Mouse (Mus musculus): ENCODE measurements around the gene Utp15. TPM values are rescaled to one million over a fixed set of nuclear protein-coding genes. Genes with fewer than 3 reads are reported as not detected.

Gene Utp15
- total and polyA plus RNA-seq, 3 experiments, result 36.8 to 52.2 (median 51.7) TPM

- TF ChIP-seq BHLHE40 (IDR thresholded peaks at IDR 0.05; ENCODE audit: low read depth, low read length), result peak; percentile 91
- TF ChIP-seq ELF1 (IDR thresholded peaks at IDR 0.05; ENCODE audit: low read depth, low read length), result no peak
- TF ChIP-seq ETS1 (conservative IDR thresholded peaks at IDR 0.05; ENCODE audit: low read depth, low read length), result no peak
- no peak for TF ChIP-seq NRF1 (IDR thresholded peaks at IDR 0.05; ENCODE audit: low read depth, low read length)
- TF ChIP-seq CHD1 (IDR thresholded peaks at IDR 0.05; ENCODE audit: low read depth, low read length), result no peak
- TF ChIP-seq JUN (IDR thresholded peaks at IDR 0.05; ENCODE audit: insufficient read depth, low read depth, low read length), result no peak
- TF ChIP-seq MXI1 (IDR thresholded peaks at IDR 0.05; ENCODE audit: low read depth, low read length), result peak; percentile 47
- TF ChIP-seq POLR2A (IDR thresholded peaks at IDR 0.05; ENCODE audit: low read depth, low read length), result no peak
- peak overlapping the region; percentile 51; the same call in 1 of the 2 replicates for H3K4me2 ChIP-seq (ENCODE audit: insufficient read depth, low read depth, poor library complexity, severe bottlenecking)
- in situ Hi-C loops (cut with MboI; ENCODE audit: low pct_ligation_motif_present, low pct_unique_long_range_greater_than_20kb, low sequenced_read_pairs), result no loop called here
- H3K27ac ChIP-seq (ENCODE audit: insufficient read depth, low read depth), result no peak overlapping the region
- H3K4me1 ChIP-seq (ENCODE audit: control insufficient read depth in 1 of 2, insufficient read depth in 2 of 2), result peaks cover 2 to 22% of the 10 kb centered on the region in 2 experiments; a peak in 3 of 4 replicates
- peaks cover 27% of the 10 kb centered on the region for H3K79me2 ChIP-seq (replicated peaks; ENCODE audit: control insufficient read depth, extremely low read depth, insufficient read depth, poor library complexity, severe bottlenecking)
- 0 out of 2 replicates have a peak overlapping the region, but pooled peaks have one; percentile 84 for H3K9ac ChIP-seq (ENCODE audit: insufficient read depth, low read depth)
- no peak for DNase-seq (ENCODE audit: extremely low read depth)
- peak overlapping the region in 2 of 3 experiments; percentile 97 to 100 for H3K4me3 ChIP-seq (replicated peaks in 1 of 3; ENCODE audit: low read depth in 2 of 3, low read length in 2 of 3, poor library complexity in 1 of 3)
- H3K9me3 ChIP-seq (replicated peaks; ENCODE audit: low read length), result no peaks in the 10 kb centered on the region
- dilution Hi-C loops (cut with MboI; ENCODE audit: extremely low pct_ligation_motif_present, extremely low pct_unique_long_range_greater_than_20kb, low sequenced_read_pairs), result no loop called here
- H3K27me3 ChIP-seq (replicated peaks), result no peaks in the 10 kb centered on the region
- H3K36me3 ChIP-seq (replicated peaks in 1 of 2; ENCODE audit: control insufficient read depth in 1 of 2, insufficient read depth in 1 of 2, low read length in 1 of 2), result peaks cover 15 to 39% of the 10 kb centered on the region in 2 experiments
These were observed 1.3 kb upstream of the Utp15 start for GRCm38 (mm10) chr13:98264111-98264510.

- H3K4me3 ChIP-seq (replicated peaks in 1 of 3; ENCODE audit: low read depth in 2 of 3, low read length in 2 of 3, poor library complexity in 1 of 3), result peak overlapping the region; percentile 89 to 100 (median 97)
- dilution Hi-C loops (cut with MboI; ENCODE audit: extremely low pct_ligation_motif_present, extremely low pct_unique_long_range_greater_than_20kb, low sequenced_read_pairs) (no loop called here), in situ Hi-C loops (cut with MboI; ENCODE audit: low pct_ligation_motif_present, low pct_unique_long_range_greater_than_20kb, low sequenced_read_pairs) (no loop called here)
- DNase-seq (ENCODE audit: extremely low read depth), result peak; percentile 11
- H3K9ac ChIP-seq (ENCODE audit: insufficient read depth, low read depth), result peak overlapping the region; percentile 84
- peaks cover 30% of the 10 kb centered on the region for H3K79me2 ChIP-seq (replicated peaks; ENCODE audit: control insufficient read depth, extremely low read depth, insufficient read depth, poor library complexity, severe bottlenecking)
- peak overlapping the region; percentile 51 for H3K4me2 ChIP-seq (ENCODE audit: insufficient read depth, low read depth, poor library complexity, severe bottlenecking)
- no peaks in the 10 kb centered on the region for H3K27me3 ChIP-seq (replicated peaks)
- peaks cover 2 to 22% of the 10 kb centered on the region in 2 experiments; a peak in 3 of 4 replicates for H3K4me1 ChIP-seq (ENCODE audit: control insufficient read depth in 1 of 2, insufficient read depth in 2 of 2)
- H3K9me3 ChIP-seq (replicated peaks; ENCODE audit: low read length), result no peaks in the 10 kb centered on the region
- TF ChIP-seq ELF1 (IDR thresholded peaks at IDR 0.05; ENCODE audit: low read depth, low read length), result no peak
- no peak for TF ChIP-seq JUN (IDR thresholded peaks at IDR 0.05; ENCODE audit: insufficient read depth, low read depth, low read length)
- TF ChIP-seq ZMIZ1 (IDR thresholded peaks at IDR 0.05; ENCODE audit: low read depth, low read length), result no peak
- no peak for TF ChIP-seq CHD1 (IDR thresholded peaks at IDR 0.05; ENCODE audit: low read depth, low read length)
- no peak for TF ChIP-seq HCFC1 (IDR thresholded peaks at IDR 0.05; ENCODE audit: low read depth, low read length)
- no peak for TF ChIP-seq USF1 (IDR thresholded peaks at IDR 0.05; ENCODE audit: low read depth, low read length)
- no peak for TF ChIP-seq SIN3A (IDR thresholded peaks at IDR 0.05; ENCODE audit: low read length)
- TF ChIP-seq MAZ (IDR thresholded peaks at IDR 0.05; ENCODE audit: low read depth, low read length), result no peak
- no peak for TF ChIP-seq RCOR1 (conservative IDR thresholded peaks at IDR 0.05; ENCODE audit: low read depth, low read length)
- TF ChIP-seq JUND (conservative IDR thresholded peaks at IDR 0.05; ENCODE audit: low read depth, low read length), result no peak
- no peak for TF ChIP-seq NELFE (IDR thresholded peaks at IDR 0.05; ENCODE audit: low read depth, low read length)
- no peak for TF ChIP-seq BHLHE40 (IDR thresholded peaks at IDR 0.05; ENCODE audit: low read depth, low read length)
- TF ChIP-seq ETS1 (conservative IDR thresholded peaks at IDR 0.05; ENCODE audit: low read depth, low read length), result no peak
- TF ChIP-seq POLR2AphosphoS2 (IDR thresholded peaks at IDR 0.05; ENCODE audit: low read depth, low read length), result no peak
- no peak overlapping the region for H3K27ac ChIP-seq (ENCODE audit: insufficient read depth, low read depth)
- H3K36me3 ChIP-seq (replicated peaks in 1 of 2; ENCODE audit: control insufficient read depth in 1 of 2, insufficient read depth in 1 of 2, low read length in 1 of 2), result peaks cover 15 to 41% of the 10 kb centered on the region in 2 experiments
These were observed 682 bp upstream of the Utp15 start for GRCm38 (mm10) chr13:98263458-98263987.

Data from CH12.LX (cell line).